Mouse (Mus musculus) cortical plate, adult 2 months (tissue): ENCODE data around the gene Dgcr6.

Experiments used
- CTCF ChIP-seq: fragments of 200-500 bp; IDR thresholded peaks from 2 replicates; pipeline ENCODE4 v1.5.1; 2011; ENCODE audit warnings: mild to moderate bottlenecking, control low read depth, low read length; ENCODE audit not compliant: insufficient read depth; ENCODE audit errors: extremely low read depth
- POLR2A ChIP-seq: fragments of 200-500 bp; IDR thresholded peaks from 2 replicates; pipeline ENCODE4 v1.6.1; 2011; ENCODE audit warnings: mild to moderate bottlenecking, low read length, control low read depth; ENCODE audit not compliant: insufficient read depth; ENCODE audit errors: extremely low read depth

GRCm38 (mm10) chr16:18080171-18080570, 27.5 kb downstream of the Dgcr6 start:
- TF ChIP-seq CTCF (no peak), POLR2A (no peak)
